Mouse (Mus musculus): Measurements from ENCODE around the gene Pet117. TPM values are rescaled to one million over a fixed set of nuclear protein-coding genes. Genes with fewer than 3 reads are reported as not detected.

The Pet117 gene
- total RNA-seq (2012; rRNA removed): not detected in 2 replicates
- total RNA-seq (2014; rRNA removed): not detected in 2 replicates
- polyA plus RNA-seq (2012; ENCODE audit: insufficient read length, low read depth): 12.3 and 14.5 TPM in 2 replicates

DNA sequence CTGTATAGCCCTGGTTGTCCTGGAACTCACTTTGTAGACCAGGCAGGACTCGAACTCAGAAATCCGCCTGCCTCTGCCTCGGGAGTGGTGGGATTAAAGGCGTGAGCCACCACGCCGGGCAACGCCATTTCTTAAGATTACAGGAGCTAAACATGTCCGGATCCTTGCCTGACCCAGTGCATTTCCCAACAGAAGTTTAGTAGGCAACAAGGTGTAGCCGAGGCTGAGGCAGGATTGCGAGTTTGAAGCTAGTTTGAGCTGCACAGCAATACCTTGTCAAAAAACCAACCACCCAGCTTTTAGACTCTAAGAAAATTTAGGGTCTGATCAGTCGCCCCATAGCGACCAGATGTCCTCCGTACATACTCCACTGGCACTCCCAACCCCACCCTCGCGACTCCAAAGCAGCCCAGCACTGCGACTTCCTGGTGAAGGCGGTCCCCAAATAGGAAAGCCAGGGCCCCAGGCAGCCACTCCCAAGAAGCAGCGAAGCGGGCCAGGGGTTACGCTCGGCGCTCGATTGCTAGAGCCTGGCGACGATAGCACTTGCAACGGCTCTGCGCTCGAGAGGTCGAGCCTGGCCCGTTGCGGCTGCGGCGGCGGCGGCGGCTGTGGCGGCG lies at the start of gene Pet117, which contains the start of gene Kat14:
Pet117 (plus strand) TSS at position 597 of the 620 bp plus-strand sequence.
Kat14 (plus strand) TSS at position 584 of the 620 bp plus-strand sequence.
- Histone ChIP-seq H3K4me3 (replicated peaks in 1 of 3; ENCODE audit: low read depth in 2 of 3, low read length in 2 of 3, poor library complexity in 1 of 3) (peak within 1 kb of the TSS; percentile 75 to 92 (median 80)), H3K27ac (ENCODE audit: insufficient read depth, low read depth) (peak within 1 kb of the TSS; percentile 62), H3K4me1 (ENCODE audit: control insufficient read depth in 1 of 2, insufficient read depth in 2 of 2) (peaks cover 6 to 26% of the 10 kb centered on the region in 2 experiments; a peak in 3 of 4 replicates), H3K27me3 (replicated peaks) (no peaks in the 10 kb centered on the region), H3K4me2 (ENCODE audit: insufficient read depth, low read depth, poor library complexity, severe bottlenecking) (peak within 1 kb of the TSS; percentile 98), H3K79me2 (replicated peaks; ENCODE audit: control insufficient read depth, extremely low read depth, insufficient read depth, poor library complexity, severe bottlenecking) (peaks cover 19% of the 10 kb centered on the region), H3K9me3 (replicated peaks; ENCODE audit: low read length) (no peaks in the 10 kb centered on the region), H3K36me3 (replicated peaks in 1 of 2; ENCODE audit: control insufficient read depth in 1 of 2, insufficient read depth in 1 of 2, low read length in 1 of 2) (peaks cover 4 to 12% of the 10 kb centered on the region in 2 experiments), H3K9ac (ENCODE audit: insufficient read depth, low read depth) (peak within 1 kb of the TSS; percentile 81)
- TF ChIP-seq NELFE (IDR thresholded peaks at IDR 0.05; ENCODE audit: low read depth, low read length) (peak; percentile 82), TCF12 (IDR thresholded peaks at IDR 0.05; ENCODE audit: low read depth, low read length) (peak; percentile 46; the same call in 1 of the 2 replicates), TBP (conservative IDR thresholded peaks at IDR 0.05; ENCODE audit: low read depth, low read length) (0 out of 2 replicates have a peak, but pooled peaks have one; percentile 24), ZMIZ1 (IDR thresholded peaks at IDR 0.05; ENCODE audit: low read depth, low read length) (no peak), POLR2A (IDR thresholded peaks at IDR 0.05; ENCODE audit: low read depth, low read length) (peak; percentile 84), SIN3A (IDR thresholded peaks at IDR 0.05; ENCODE audit: low read length) (peak; percentile 93; the same call in 1 of the 2 replicates), ELF1 (IDR thresholded peaks at IDR 0.05; ENCODE audit: low read depth, low read length) (peak; percentile 94), MEF2A (IDR thresholded peaks at IDR 0.05; ENCODE audit: borderline replicate concordance, low read depth, low read length) (peak; percentile 80; the same call in 1 of the 2 replicates), ZKSCAN1 (IDR thresholded peaks at IDR 0.05; ENCODE audit: borderline replicate concordance, low read depth, low read length) (no peak), JUND (conservative IDR thresholded peaks at IDR 0.05; ENCODE audit: low read depth, low read length) (no peak), ZNF384 (IDR thresholded peaks at IDR 0.05; ENCODE audit: low read depth, low read length) (no peak), MAX (IDR thresholded peaks at IDR 0.05; ENCODE audit: low read length) (no peak), IRF4 (IDR thresholded peaks at IDR 0.05; ENCODE audit: low read depth, low read length) (peak; percentile 65), MAZ (IDR thresholded peaks at IDR 0.05; ENCODE audit: low read depth, low read length) (0 out of 2 replicates have a peak, but pooled peaks have one; percentile 61), POLR2AphosphoS2 (IDR thresholded peaks at IDR 0.05; ENCODE audit: low read depth, low read length) (no peak; the same call in 1 of the 2 replicates), HCFC1 (IDR thresholded peaks at IDR 0.05; ENCODE audit: low read depth, low read length) (peak; percentile 85), PAX5 (IDR thresholded peaks at IDR 0.05; ENCODE audit: low read length) (no peak)
- dilution Hi-C loops (cut with MboI; ENCODE audit: extremely low pct_ligation_motif_present, extremely low pct_unique_long_range_greater_than_20kb, low sequenced_read_pairs): no loop called here
- in situ Hi-C loops (cut with MboI; ENCODE audit: low pct_ligation_motif_present, low pct_unique_long_range_greater_than_20kb, low sequenced_read_pairs): no loop called here
- DNase-seq (ENCODE audit: extremely low read depth): peak; percentile 95

DNA sequence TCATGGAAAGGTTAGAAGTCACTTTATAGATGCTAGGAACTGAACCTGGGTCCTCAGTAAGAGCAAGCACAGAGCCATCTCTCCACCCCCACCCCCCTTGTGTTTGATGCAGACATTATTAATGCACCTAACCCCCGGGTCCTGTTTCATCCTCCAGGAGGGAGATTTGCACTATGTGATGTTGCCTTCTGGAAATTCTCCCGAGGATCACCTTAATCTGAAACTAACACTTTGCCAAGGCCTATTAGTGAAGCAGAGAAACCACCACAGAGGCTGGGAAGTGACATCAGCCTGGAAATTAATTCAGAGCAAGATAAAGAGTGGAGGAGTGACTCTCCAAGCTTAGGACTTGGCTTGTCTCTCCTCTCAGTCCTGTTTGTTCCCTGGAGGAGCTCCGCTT lies 44.6 kb upstream of the Pet117 start:
- no peak overlapping the region for H3K27ac ChIP-seq (ENCODE audit: insufficient read depth, low read depth)
- no peaks in the 10 kb centered on the region for H3K79me2 ChIP-seq (replicated peaks; ENCODE audit: control insufficient read depth, extremely low read depth, insufficient read depth, poor library complexity, severe bottlenecking)
- no peak overlapping the region for H3K9ac ChIP-seq (ENCODE audit: insufficient read depth, low read depth)
- no peaks in the 10 kb centered on the region for H3K9me3 ChIP-seq (replicated peaks; ENCODE audit: low read length)
- peaks cover 5 to 11% of the 10 kb centered on the region in 2 experiments for H3K4me1 ChIP-seq (ENCODE audit: control insufficient read depth in 1 of 2, insufficient read depth in 2 of 2)
- DNase-seq (ENCODE audit: extremely low read depth): no peak
- no peak overlapping the region for H3K4me2 ChIP-seq (ENCODE audit: insufficient read depth, low read depth, poor library complexity, severe bottlenecking)
- H3K27me3 ChIP-seq (replicated peaks): peaks cover 1% of the 10 kb centered on the region
- TF ChIP-seq RCOR1 (conservative IDR thresholded peaks at IDR 0.05; ENCODE audit: low read depth, low read length) (no peak), MEF2A (IDR thresholded peaks at IDR 0.05; ENCODE audit: borderline replicate concordance, low read depth, low read length) (no peak), ZNF384 (IDR thresholded peaks at IDR 0.05; ENCODE audit: low read depth, low read length) (no peak), SMC3 (IDR thresholded peaks at IDR 0.05; ENCODE audit: low read depth, low read length) (no peak), ETS1 (conservative IDR thresholded peaks at IDR 0.05; ENCODE audit: low read depth, low read length) (no peak), NELFE (IDR thresholded peaks at IDR 0.05; ENCODE audit: low read depth, low read length) (no peak), JUND (conservative IDR thresholded peaks at IDR 0.05; ENCODE audit: low read depth, low read length) (no peak), KAT2A (IDR thresholded peaks at IDR 0.05; ENCODE audit: insufficient replicate concordance, low read length) (no peak), JUN (IDR thresholded peaks at IDR 0.05; ENCODE audit: insufficient read depth, low read depth, low read length) (no peak), RAD21 (IDR thresholded peaks at IDR 0.05; ENCODE audit: low read depth, low read length) (no peak)
- no peak overlapping the region for H3K4me3 ChIP-seq (replicated peaks in 1 of 3; ENCODE audit: low read depth in 2 of 3, low read length in 2 of 3, poor library complexity in 1 of 3)
- in situ Hi-C loops (cut with MboI; ENCODE audit: low pct_ligation_motif_present, low pct_unique_long_range_greater_than_20kb, low sequenced_read_pairs): no loop called here
- H3K36me3 ChIP-seq (replicated peaks in 1 of 2; ENCODE audit: control insufficient read depth in 1 of 2, insufficient read depth in 1 of 2, low read length in 1 of 2): no peaks in the 10 kb centered on the region
- dilution Hi-C loops (cut with MboI; ENCODE audit: extremely low pct_ligation_motif_present, extremely low pct_unique_long_range_greater_than_20kb, low sequenced_read_pairs): no loop called here
